Mouse (Mus musculus) thymus, postnatal 36 days (tissue): ENCODE measurements around the gene Olfr203.
"Not testable (repeated sequence)": the region's sequence is repeated elsewhere in the genome, so short reads cannot be mapped to it uniquely, and the experiment has no call there.

Source experiments
- DNase-seq, 2 experiments: peaks; one replicate each; pipeline ENCODE4 v3.0.0; 2022; ENCODE audit warnings: mixed read lengths in 2 of 2

The Olfr203 gene

DNA sequence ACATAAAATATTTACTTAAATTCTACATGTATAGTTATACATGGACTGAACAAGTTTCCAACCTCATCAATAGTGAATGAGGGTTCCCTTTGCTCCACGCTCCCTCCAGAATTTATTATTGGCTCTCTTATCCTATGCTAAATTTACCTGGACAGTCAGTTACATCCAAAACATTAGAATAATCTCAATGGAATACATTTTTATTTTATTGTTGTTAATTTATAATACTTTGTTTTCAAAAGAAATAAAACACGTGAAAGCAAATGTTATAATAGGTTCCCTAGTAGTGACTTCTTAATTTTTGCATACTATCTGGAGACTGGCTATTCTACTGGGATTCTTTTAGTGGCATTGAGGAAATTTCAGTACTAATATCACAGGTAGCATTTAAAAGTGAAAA is at the start of gene Olfr203:
TSS of gene Olfr203 (plus strand) at position 301 of the 400 bp plus-strand sequence.
- DNase-seq, result no peak

DNA sequence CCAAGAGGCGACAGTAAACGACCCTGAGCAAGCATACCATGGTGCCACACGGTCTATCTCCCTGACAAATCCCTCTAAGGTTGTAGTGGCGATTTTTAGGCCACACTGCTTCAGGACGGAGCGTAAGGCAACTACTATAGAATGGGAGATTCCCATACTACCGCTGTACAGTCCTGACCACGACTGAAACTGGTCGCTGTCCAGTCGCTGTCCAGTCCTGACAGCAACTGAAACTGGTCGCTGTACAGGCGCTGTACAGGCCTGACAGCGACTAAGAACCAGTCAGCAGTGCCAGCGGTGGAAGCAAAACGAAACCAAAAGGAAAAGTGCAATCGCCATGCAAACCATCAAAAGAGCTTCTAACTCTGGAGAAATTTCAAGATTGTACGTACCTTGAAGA is 49.0 kb upstream of the Olfr203 start:
- no peak for DNase-seq

DNA sequence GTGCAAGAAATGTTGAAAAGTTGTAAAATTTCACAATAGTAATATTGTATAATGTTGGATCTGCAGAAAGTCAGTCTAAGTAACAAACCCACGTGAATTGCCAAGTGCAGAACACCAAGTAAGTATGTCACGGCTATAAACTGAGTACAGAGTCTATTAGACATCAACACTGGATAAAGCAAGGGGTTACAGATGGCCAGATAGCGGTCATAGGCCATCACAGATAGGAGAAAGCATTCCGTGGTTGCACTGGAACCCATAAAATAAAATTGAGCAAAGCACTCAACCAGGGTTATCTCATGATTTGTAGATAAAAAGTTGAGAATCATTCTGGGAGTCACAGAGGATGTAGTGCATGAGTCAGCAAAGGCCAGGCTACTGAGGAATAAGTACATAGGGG is 29.6 kb upstream of the Olfr203 start:
- DNase-seq, result not testable (repeated sequence)

DNA sequence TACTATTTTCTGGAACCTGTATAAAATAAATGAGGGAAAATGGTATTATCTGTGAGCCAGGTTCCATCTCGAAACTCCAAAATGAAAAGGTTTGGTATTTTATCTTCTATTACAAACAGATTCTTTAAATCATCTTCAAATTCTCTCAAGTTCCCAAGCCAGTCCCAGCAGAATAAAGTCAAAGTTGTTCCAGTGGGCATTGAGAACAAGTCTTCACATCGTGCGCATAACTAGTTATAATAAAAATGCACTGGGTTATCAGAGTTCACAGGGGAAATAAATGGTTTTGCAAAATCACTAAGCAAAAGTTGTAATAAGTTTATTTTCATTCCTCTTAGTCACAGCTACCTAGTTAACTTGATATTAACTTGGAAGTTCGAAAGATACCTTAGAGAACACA is 26.1 kb upstream of the Olfr203 start, which contains the start of gene Olfr201:
TSS of gene Olfr201 (minus strand) at position 101 of the 400 bp plus-strand sequence.
- DNase-seq, result not testable (repeated sequence)

DNA sequence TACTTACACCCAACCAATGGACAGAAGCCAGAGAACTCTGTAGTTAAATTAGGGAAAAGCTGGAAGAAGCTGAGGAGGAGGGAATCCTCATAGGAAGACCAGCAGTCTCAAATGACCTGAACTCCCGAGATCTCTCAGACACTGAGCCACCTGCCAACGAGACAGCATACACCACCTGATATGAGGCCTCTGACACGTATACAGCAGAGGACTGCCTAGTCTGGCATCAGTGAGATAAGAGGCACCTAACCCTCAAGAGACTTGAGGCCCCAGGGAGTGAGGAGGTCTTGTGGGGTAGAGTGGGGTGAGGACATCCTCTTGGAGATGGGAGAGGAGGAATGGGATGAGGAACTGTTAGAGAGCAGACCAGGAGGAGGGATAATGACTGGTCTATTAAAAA is 18.1 kb upstream of the Olfr203 start:
- no peak for DNase-seq

DNA sequence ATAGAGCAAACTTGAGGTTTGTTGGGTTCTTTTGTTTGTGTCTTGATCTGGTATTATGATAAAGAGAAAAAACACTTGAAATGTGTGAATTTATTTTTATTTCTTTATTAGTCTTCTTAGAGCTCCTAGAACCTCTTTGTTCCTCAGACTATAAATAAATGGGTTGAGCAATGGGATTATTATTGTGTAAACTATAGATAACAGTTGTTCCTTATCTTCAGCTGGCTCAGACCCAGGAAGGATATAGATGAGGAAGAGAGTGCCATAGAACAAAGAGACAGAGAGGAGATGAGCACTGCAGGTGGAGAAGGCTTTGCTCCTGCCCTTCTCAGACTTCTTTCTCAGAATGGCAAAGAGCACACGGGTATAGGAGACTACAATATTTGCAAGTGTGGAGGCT is 15.2 kb upstream of the Olfr203 start:
- DNase-seq, result no peak

DNA sequence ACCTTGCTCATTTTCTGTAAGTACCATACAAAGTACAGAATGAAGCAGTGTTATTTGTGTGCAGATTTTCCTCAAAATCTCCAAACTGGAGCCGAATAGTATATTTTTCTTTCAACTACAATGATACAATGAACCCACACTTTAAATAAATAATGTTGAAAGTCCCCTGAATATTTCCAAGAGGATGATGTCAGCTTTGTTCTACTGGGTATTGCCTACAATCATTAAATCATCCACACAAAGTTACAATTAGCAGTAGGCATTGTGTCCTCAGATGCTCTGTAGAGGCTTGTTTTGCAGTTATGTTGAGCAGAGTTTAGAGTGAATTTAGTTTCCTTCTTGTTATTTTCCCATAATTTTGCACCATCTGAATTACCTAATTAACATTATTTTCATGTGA is 12.0 kb upstream of the Olfr203 start, which contains the start of gene Olfr202:
TSS of gene Olfr202 (minus strand) at position 101 of the 400 bp plus-strand sequence.
- DNase-seq, result no peak

DNA sequence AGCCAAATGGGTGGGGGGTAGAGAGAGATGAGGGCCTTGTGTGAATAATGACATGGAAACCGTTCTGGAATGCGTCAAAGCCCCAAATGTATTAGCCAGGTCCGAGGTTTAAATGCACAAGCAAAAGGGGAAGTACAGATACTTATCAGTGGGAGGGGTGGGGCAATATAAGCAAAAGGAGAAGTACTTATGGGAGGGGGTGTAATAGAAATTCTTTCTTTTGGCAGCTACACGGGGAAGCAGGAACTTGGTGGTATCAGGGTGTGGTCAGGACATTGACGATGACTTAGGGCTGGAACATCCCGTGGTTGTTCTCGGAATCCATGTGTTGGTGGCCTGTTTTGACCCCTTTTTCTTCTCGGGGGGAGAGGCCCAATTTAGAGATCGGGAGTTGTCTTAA is 11.1 kb upstream of the Olfr203 start:
- not testable (repeated sequence) for DNase-seq

DNA sequence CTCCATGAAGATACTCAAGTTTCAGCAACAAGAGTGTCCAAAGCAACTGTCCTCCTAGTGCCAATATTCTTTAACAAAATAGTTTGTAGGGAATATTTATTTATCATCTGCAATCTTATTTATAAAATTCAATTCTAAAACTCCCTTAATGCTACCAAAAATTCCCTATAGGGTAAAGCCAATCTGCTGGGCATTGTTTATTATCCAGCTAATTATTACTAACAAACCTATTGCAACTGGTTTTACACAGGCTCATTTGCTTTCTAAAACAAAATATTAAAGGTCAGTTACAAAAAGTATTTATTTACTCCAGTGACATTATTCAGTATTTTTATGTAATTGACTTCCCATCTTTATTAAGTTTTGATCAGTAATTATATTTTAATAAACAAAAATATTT is 19.5 kb downstream of the Olfr203 start, which contains the start of gene Olfr204:
TSS of gene Olfr204 (minus strand) at position 101 of the 400 bp plus-strand sequence.
- DNase-seq, result no peak

DNA sequence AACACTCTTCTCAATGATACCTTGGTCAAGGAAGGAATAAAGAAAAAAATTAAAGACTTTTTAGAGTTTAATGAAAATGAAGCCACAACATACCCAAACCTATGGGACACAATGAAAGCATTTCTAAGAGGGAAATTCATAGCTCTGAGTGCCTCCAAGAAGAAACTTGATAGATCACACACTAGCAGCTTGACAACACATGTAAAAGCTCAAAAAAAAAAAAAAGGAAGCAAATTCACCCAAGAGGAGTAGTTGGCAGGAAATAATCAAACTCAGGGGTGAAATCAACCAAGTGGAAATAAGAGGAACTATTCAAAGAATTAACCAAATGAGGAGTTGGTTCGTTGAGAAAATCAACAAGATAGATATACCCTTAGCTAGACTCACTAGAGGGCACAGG is 24.6 kb downstream of the Olfr203 start:
- DNase-seq, result not testable (repeated sequence)

DNA sequence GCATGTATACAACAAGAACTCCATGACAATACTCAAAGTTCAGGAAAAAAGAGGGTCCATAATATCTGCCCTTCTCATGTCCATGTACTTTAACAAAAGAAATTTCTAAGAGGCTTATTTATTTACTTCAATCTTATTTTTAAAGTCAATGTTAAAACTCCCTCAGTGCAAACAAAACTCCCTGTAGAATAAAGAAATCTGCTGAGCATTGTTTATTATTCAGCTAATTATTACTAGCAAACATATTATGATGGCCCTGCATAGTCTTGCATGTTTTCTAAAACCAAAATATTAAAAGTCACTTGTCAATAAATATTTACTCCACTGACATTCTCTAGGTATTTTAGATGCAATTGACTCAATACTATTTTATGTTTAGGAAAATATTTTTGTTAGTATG is 32.4 kb downstream of the Olfr203 start, which contains the start of gene Olfr205:
TSS of gene Olfr205 (minus strand) at position 101 of the 400 bp plus-strand sequence.
- no peak for DNase-seq

DNA sequence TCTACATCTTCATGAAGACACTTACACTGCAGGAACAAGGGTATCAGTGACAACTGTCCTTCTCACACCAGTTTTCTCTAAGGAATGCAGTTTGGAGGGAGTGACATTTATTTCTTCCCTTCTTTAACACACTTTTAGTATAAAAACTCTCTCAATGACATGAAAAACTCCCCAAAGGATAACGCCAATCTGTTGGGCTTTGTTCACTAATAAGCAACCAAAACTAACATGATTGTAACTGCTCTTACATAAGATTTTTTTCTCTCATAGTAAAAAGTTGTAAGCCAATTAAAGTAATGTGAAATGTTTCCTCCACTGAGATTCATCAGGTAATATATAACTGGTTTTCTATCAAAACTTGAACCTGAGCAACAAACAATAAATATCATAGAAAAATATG is 50.5 kb downstream of the Olfr203 start, which contains the start of gene Olfr206:
TSS of gene Olfr206 (minus strand) at position 101 of the 400 bp plus-strand sequence.
- DNase-seq, result no peak
